Mouse (Mus musculus): ENCODE results near the gene Duoxa2. TPM values are rescaled to one million over a fixed set of nuclear protein-coding genes. Genes with fewer than 3 reads are reported as not detected.
"Not testable (repeated sequence)": the region's sequence is repeated elsewhere in the genome, so short reads cannot be mapped to it uniquely, and the experiment has no call there.

Duoxa2 gene
- polyA plus RNA-seq, 1 experiment from 2014 or later = 0.17 TPM

DNA sequence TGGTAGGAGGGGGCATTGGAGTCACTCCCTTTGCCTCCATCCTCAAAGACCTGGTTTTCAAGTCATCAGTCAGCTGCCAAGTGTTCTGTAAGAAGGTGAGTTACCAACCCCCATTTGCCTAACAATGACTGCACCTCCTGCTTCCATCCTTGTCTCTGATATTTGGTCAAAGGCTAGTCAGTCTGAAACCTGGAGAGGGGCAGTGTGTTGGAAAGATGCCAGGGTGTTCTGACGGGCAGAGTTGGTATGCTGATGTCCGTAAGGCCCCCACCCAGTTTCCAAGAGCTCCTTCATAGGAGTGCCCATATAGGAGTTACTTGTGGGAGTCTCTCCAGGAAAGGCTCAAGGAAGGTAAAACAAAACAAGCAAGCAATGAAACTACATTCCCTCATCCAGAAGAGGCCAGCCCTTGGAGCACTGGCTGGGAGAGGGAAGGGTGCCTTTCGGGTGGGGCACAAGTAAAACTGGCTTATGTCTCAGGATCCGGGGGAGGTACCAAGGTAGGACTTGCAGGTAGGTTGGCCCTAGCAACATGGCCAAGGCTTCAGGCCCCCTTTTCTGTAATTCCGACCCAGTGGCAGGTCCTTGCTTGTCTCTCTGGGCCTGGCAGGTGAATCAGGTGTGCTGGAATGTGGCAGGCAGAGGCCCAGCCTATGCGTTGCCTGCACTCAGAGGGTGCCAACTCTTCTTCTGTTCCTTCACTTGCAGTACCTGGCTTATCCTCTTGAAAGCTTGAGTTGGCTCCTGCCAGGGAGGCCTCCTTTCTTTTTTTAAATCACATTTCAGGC lies 46.6 kb downstream of the Duoxa2 start:
- H3K27ac ChIP-seq = no peak overlapping the region
- no peak for ATAC-seq (replicated peaks)
- H3K4me2 ChIP-seq = no peak overlapping the region
- H3K9me3 ChIP-seq = no peaks in the 10 kb centered on the region
- 82% methylated on average over 6 of the region's 6 CpGs for WGBS
- H3K9ac ChIP-seq = no peak overlapping the region
- no peaks in the 10 kb centered on the region for H3K27me3 ChIP-seq (replicated peaks)
- H3K4me1 ChIP-seq = peaks cover 21% of the 10 kb centered on the region
- H3K36me3 ChIP-seq (replicated peaks) = no peaks in the 10 kb centered on the region
- no peak overlapping the region for H3K4me3 ChIP-seq

DNA sequence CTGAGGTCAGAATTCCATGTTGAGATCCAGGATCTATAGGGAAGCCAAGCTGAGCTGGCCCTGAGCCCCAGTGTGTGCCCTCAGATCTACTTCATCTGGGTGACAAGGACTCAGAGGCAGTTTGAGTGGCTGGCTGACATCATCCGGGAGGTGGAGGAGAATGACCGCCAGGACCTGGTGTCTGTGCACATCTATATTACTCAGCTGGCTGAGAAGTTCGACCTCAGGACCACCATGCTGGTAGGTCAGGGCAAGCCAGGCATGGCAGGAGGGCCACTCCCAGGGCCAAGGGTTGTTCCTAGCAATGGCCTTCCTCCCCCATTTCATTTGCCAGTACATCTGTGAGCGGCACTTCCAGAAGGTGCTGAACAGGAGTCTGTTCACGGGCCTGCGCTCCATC lies 47.5 kb downstream of the Duoxa2 start:
- peaks cover 22% of the 10 kb centered on the region for H3K4me1 ChIP-seq
- not testable (repeated sequence) for H3K9me3 ChIP-seq; H3K27ac ChIP-seq; ATAC-seq (replicated peaks); H3K4me2 ChIP-seq; H3K4me3 ChIP-seq; H3K27me3 ChIP-seq (replicated peaks); H3K36me3 ChIP-seq (replicated peaks); H3K9ac ChIP-seq
- WGBS = 92% methylated on average over 6 of the region's 6 CpGs

DNA sequence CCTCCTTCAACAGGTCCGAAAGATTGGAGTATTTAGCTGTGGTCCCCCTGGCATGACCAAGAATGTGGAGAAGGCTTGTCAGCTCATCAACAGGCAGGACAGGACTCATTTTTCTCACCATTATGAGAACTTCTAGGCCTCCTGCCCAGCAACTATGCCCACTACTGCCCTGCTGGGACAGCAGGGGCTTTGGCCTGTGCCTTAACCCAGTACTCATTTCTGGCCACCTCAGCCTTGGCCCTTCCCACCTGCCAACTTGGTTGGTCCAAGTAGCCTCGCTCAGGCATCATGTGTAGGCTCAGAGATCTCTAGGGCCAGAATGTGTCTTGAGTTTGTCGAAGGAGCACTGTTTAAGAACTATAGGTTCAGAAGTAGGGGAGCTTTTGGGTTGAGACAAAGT lies 48.6 kb downstream of the Duoxa2 start:
- 89% methylated on average over 3 of the region's 3 CpGs for WGBS
- Histone ChIP-seq H3K4me3 (no peak overlapping the region), H3K4me2 (no peak overlapping the region), H3K36me3 (replicated peaks) (no peaks in the 10 kb centered on the region), H3K9ac (no peak overlapping the region), H3K27ac (no peak overlapping the region), H3K27me3 (replicated peaks) (no peaks in the 10 kb centered on the region), H3K9me3 (no peaks in the 10 kb centered on the region), H3K4me1 (peaks cover 33% of the 10 kb centered on the region)
- no peak for ATAC-seq (replicated peaks)

DNA sequence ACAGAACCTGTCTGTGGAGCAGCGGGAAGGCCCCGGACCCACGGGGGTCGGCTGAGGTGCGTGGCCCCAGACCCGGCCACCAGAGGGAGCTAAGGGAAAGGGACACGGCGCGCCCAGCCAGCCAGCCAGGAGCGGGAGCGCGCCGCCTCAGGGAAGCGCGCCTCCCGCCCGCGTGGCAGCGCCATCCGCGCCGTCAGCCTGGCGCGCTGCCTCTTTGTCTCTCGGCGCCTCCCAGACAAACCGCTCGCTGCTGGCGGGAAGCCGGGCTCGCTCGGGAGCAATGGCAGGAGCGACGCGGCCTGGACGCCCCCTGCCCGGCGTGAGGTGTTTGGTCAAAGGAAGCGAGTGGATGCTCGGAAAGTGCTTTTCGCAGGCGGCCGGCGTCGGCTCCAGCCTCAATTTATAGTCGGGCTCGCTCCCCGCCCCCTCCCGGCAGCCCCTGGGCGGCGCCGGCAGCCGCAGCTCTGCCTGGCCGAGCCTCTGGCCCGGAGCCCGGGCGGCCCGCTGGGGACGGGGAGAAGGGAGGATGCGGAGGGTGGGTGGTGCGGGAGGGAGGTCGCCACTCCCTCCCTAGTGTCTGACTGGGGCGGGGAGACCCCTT lies 49.9 kb downstream of the Duoxa2 start:
- peak overlapping the region; percentile 48 for H3K4me3 ChIP-seq
- H3K4me2 ChIP-seq = peak overlapping the region; percentile 78
- H3K4me1 ChIP-seq = peaks cover 44% of the 10 kb centered on the region
- no peaks in the 10 kb centered on the region for H3K9me3 ChIP-seq
- under 1% methylated on average over 63 of the region's 63 CpGs for WGBS
- peak overlapping the region; percentile 99 for H3K27ac ChIP-seq
- H3K27me3 ChIP-seq (replicated peaks) = no peaks in the 10 kb centered on the region
- no peaks in the 10 kb centered on the region for H3K36me3 ChIP-seq (replicated peaks)
- ATAC-seq (replicated peaks) = peak; percentile 83
- peak overlapping the region; percentile 79 for H3K9ac ChIP-seq

DNA sequence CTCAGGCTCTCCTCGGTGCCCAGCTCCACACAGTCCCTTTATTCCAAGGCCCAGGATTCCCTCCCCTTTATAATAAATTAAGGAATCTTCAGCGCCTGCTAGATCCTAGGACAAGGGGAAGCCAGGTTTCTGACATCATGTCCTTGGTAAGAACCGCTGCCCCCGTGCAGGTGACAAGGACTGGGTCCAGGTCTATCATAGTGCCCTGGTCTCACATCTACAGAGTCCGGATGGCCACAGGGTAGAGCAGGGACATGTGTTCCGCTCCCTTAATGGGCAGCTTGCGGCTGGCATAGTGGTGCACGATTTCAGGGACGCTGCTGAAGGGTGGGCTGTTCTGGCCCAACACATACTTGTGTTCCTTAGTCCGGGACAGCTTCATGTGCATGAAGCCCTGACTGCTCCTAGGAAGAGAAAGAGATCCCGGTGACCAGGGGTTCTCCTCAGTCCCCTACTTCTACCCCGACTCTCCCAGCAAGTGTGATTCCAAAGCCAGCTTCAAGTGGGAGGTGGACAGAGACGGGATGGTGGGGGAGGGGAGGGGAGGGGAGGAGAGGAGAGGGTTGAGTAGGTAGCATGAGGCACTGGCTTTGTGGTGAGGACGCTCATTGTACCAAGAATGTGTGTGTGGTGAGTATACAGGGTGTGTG lies 50.6 kb downstream of the Duoxa2 start:
- peak overlapping the region; percentile 79 for H3K9ac ChIP-seq
- H3K36me3 ChIP-seq (replicated peaks) = no peaks in the 10 kb centered on the region
- peak overlapping the region; percentile 48 for H3K4me3 ChIP-seq
- peak overlapping the region; percentile 78 for H3K4me2 ChIP-seq
- ATAC-seq (replicated peaks) = peak; percentile 65
- H3K27me3 ChIP-seq (replicated peaks) = no peaks in the 10 kb centered on the region
- 9% methylated on average over 14 of the region's 14 CpGs for WGBS
- H3K4me1 ChIP-seq = peaks cover 51% of the 10 kb centered on the region
- peak overlapping the region; percentile 99 for H3K27ac ChIP-seq
- no peaks in the 10 kb centered on the region for H3K9me3 ChIP-seq

DNA sequence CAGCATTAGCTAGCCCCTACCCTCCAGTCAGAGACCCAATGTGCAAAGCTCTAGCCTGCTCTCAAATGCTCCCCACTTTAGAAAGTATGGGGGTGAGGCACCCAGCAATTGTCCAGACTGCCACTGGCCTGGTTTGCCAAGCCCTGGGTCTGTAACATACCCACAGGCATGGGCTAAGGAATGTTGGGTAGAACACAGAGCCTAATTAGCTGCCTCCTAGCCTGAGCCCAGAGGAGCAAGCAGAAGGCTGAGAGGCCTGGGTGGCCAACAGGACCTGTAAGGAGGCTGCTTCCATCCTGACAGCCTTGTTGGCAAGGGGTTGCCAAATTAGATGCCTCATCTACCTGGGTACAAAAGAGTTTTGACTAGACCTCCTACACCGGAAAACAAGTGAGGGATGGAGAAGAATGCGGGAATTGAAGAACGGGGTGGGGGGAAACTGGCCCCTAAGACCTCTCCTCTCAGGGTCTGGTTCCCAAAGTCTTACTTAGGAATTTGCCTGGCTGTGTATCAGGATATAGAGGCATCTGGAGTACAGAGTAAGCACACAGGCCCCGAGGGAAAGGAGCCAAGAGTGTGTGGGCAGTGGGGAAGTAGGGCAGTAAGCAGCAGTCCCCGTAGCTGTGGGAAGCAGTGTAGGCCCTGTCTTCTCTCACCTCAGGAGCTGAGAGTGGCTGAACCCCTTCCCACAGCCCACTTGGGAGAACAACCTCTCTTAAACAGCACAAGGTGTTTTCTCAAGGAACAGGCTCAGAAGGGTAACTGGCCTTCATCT lies 52.6 kb downstream of the Duoxa2 start:
- Histone ChIP-seq H3K4me3 (no peak overlapping the region), H3K27ac (peak overlapping the region; percentile 82), H3K27me3 (replicated peaks) (no peaks in the 10 kb centered on the region), H3K4me2 (no peak overlapping the region), H3K36me3 (replicated peaks) (0 out of 2 replicates have a peak, but pooled peaks cover 3% of the 10 kb centered on the region), H3K9ac (no peak overlapping the region), H3K4me1 (peaks cover 56% of the 10 kb centered on the region), H3K9me3 (no peaks in the 10 kb centered on the region)
- no peak for ATAC-seq (replicated peaks)
- 55% methylated on average over 5 of the region's 5 CpGs for WGBS

DNA sequence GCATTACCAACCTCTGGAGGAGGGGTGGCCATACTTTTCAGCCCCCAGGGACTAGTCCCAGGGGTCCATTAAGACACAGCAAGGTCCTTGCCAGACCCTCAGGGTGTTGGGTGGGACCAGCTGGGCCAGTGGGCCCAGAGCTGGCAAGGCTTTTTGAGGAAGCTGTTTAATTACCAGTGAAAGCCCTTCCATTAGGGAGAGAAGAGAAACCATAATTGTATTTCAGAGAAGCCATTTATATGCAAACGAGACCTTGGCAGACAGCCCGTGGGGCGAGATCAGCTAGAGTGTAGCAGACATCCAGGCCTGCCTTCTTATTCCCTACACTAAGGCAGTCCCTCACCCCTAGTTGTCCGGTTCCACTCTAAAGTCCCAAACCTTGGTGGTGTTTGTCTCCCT lies 53.2 kb downstream of the Duoxa2 start:
- 6% methylated on average over 4 of the region's 4 CpGs for WGBS
- ATAC-seq (replicated peaks) = peak; percentile 13; the same call in 1 of the 2 replicates
- H3K4me1 ChIP-seq = peaks cover 56% of the 10 kb centered on the region

More for the DNA sequence above, 53.2 kb downstream of the Duoxa2 start:
- peak overlapping the region; percentile 82 for H3K27ac ChIP-seq
- no peaks in the 10 kb centered on the region for H3K27me3 ChIP-seq (replicated peaks)
- H3K36me3 ChIP-seq (replicated peaks) = 0 out of 2 replicates have a peak, but pooled peaks cover 3% of the 10 kb centered on the region
- no peak overlapping the region for H3K4me3 ChIP-seq
- no peak overlapping the region for H3K9ac ChIP-seq
- H3K4me2 ChIP-seq = no peak overlapping the region
- no peaks in the 10 kb centered on the region for H3K9me3 ChIP-seq

Other genes starting within 250 kb of the Duoxa2 start
- 8.2 and 8.3 TPM in 2 replicates for gene Spg11, start 180.5 kb upstream of the Duoxa2 start, polyA plus RNA-seq (2015; fragmentation: Nextera tagmentation; extraction: Ambion mirVana)
- gene B2m, start 151.2 kb upstream of the Duoxa2 start, polyA plus RNA-seq (2015; fragmentation: Nextera tagmentation; extraction: Ambion mirVana) = 85.7 and 94.6 TPM in 2 replicates
- gene Trim69, start 138.2 kb upstream of the Duoxa2 start, polyA plus RNA-seq (2015; fragmentation: Nextera tagmentation; extraction: Ambion mirVana) = not detected in 2 replicates
- gene Patl2, start 112.7 kb upstream of the Duoxa2 start, polyA plus RNA-seq (2015; fragmentation: Nextera tagmentation; extraction: Ambion mirVana) = not detected in 2 replicates
- not detected in 2 replicates for gene Terb2, start 112.6 kb upstream of the Duoxa2 start, polyA plus RNA-seq (2015; fragmentation: Nextera tagmentation; extraction: Ambion mirVana)
- gene Sord, start 64.2 kb upstream of the Duoxa2 start, polyA plus RNA-seq (2015; fragmentation: Nextera tagmentation; extraction: Ambion mirVana) = 20.5 and 22.2 TPM in 2 replicates
- gene Duox2, start 451 bp upstream of the Duoxa2 start, polyA plus RNA-seq (2015; fragmentation: Nextera tagmentation; extraction: Ambion mirVana) = not detected in 2 replicates
- gene Duoxa1, start 14.8 kb downstream of the Duoxa2 start, polyA plus RNA-seq (2015; fragmentation: Nextera tagmentation; extraction: Ambion mirVana) = 0.30 and 0.32 TPM in 2 replicates
- 0.08 and 0.13 TPM in 2 replicates for gene Duox1, start 16.8 kb downstream of the Duoxa2 start, polyA plus RNA-seq (2015; fragmentation: Nextera tagmentation; extraction: Ambion mirVana)
- 12.0 and 13.3 TPM in 2 replicates for gene Shf, start 70.3 kb downstream of the Duoxa2 start, polyA plus RNA-seq (2015; fragmentation: Nextera tagmentation; extraction: Ambion mirVana)
- not detected in 2 replicates for gene Slc28a2, start 127.6 kb downstream of the Duoxa2 start, polyA plus RNA-seq (2015; fragmentation: Nextera tagmentation; extraction: Ambion mirVana)
- gene Gm14085, start 186.0 kb downstream of the Duoxa2 start, polyA plus RNA-seq (2015; fragmentation: Nextera tagmentation; extraction: Ambion mirVana) = not detected in 2 replicates

Measured in midbrain, embryonic 15.5 days (tissue).